Mouse (Mus musculus): Measurements from ENCODE around the gene Crhbp.
A peak's percentile ranks its signal among the peaks of the same experiment; 100 is the strongest.

Crhbp gene

DNA sequence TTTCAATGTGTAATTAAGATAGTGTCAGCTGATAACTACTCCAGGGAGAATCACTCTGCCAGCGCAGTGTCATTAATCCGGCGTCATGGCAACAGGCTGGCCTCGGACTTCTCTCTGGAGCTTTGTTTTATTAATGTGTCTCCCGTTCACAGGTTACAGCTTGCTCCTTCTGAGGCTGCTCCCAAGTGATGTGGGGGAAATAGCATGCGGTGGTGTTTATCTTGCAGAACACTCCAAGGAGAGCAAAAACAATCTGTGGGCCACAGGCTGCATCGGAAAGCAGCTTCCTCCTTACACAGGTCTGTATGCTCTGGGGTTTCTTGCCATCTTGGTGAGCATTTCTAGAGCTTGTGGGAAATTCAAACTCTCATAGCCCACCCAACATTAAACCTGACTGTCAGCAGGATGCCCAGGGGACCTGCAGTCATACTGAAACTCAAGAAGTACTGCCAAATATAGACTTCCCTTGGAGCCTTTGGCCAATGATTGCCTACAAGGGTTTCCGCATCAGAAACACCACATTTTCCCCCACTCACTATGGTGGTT is 25.4 kb downstream of the Crhbp start:
- DNase-seq (ENCODE audit: extremely low read depth, low read depth), result no peak

DNA sequence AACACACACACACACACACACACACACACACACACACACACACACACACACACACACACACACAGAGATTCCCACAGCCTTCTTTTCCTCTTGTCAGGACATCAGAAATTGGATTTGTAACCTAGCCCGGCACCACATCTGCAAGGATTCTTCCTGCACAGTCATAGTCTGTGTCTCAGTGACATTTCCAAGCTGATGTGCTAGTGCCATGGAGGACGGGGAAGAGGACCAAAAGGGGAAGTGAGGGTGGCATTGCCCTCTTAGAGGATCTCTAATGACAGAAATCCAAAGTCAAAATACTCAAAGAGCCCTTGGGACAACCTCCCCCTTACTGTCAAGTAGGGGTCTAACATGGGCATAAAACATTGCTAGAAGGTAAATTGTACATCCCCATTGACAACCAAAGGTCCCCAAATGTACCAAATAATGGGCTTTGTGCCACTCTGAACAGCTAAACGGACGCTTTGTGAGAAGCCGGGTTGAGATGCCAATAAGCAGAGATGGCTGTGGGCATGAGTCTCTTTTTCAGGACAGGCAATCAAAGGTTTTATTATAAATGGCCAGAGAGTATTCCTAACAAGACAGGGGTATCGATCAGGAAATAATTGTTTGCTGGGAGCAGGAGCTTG is 26.0 kb downstream of the Crhbp start:
- DNase-seq (ENCODE audit: extremely low read depth, low read depth), result no peak

DNA sequence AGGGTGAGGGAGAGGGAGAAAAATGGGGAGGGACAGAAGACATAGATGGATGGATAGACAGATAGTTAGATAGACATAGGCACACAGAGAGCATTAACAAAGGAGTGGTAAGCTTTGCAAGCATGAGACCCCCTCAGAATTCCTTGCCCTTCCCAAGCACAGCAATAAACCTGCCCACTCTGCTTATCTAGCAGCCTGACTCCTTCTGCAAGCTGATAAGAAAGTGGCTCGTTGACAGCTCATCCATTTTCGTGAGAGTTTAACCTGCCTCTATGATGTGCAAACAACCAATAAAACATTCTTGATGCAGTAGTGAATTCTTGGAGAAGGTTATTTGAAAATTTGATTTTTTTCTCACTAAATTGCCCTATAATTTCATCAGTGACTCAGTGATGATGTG is 32.5 kb downstream of the Crhbp start:
- no peak for DNase-seq (ENCODE audit: extremely low read depth, low read depth)

DNA sequence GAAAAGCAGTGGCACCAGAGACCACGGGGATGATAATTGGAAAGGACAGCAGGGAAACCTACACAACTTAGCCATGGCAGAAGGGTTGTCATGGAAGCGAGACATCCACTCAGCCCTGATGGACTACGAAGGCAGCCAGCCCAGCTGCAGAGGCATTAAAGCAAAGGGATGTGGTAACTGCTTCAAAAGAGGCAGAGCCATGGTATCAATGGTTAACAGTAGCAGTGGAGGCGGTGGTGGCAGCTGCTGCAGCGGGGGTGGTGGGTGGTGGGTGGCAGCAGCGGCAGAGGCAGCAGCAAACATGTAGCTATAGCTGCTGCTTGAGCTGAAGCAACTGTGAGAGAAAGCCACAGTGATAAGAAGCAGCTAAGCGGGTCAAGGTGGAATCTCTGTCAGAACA is 51.5 kb downstream of the Crhbp start:
- DNase-seq (ENCODE audit: extremely low read depth, low read depth), result no peak

DNA sequence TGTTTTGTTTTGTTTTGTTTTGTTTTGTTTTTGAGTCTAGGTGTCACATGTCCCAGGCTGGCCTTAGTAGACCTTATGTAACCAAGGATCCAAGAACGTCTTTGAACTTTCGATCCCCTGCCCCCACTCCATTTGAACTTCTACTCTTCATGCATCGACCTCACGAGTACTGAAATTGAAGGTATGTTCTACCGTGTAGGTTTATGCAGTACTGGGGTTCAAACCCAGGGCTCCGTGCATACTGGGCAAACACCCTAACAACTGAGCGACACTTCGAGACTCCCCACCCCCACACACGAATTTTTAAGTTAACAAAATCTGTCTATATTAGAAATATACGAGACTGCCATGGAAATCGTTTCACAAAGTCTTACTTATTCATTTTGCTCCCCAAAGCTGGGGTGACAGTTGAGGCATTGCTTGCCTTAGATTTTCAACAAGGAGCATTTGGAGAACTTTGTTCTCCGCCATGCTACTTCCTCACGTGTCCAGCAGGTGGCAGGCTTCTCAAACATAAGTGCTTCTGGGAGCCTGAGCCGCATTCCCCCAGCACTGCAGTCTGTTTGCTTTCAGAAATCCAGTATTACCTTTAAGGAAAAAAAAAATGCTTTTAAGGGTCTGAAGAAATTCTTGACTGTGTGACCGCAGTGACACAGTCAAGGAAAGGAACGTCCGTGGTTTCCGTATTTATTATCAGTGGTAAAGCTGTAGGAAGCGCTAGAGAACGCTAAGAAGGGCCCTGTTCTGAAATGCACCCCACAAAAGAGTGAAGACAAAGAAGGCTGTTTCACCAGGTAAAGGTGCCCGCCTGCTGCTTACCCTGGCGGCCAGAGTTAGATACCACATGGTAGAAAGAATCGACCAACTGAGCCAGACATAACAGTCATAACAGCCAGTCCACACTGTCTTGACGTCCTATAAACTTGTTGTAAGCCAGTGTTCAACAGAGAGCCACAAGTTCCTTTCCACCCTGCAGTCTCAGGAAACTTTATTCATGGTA is 54.6 kb downstream of the Crhbp start:
- peak; percentile 48 for DNase-seq (ENCODE audit: extremely low read depth, low read depth)

DNA sequence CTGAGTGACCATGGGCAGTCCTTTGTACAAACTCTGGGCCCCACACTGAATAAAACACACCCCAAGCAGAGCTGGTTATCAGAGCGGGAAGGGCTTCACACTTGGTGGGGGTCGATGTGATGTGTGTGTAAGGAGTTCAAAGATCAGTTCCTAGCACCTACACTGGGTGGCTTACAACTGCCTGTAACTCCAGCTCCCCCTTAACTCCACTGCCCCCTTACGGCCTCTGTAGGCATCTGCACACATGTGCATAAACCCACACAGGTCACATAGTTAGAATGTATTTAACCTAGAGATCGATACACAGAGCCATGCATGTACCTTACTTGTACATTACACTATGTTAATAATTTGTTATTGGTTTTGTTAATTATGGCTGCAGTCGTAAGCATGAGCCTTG is 56.5 kb downstream of the Crhbp start:
- DNase-seq (ENCODE audit: extremely low read depth, low read depth), result no peak

DNA sequence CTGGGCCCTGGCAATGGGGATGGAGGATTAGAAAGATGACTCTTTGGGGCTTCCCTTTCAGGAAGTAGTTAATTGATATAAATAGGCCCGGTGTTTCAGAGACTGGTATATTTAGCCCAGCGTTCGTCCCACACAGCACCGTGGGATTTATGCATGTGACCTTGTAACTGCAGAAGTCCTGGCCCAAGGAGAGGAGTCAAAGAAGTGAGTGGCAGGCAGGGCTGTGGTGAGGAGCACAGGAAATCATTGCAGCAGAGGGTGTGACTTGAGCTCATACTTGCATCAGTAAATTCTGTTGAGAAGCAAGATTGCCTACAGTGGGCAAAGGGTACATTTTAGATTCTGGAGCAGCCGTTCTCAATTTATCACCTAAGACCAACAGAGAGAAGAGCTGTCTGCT is 62.3 kb downstream of the Crhbp start:
- no peak for DNase-seq (ENCODE audit: extremely low read depth, low read depth)
